Mouse (Mus musculus): Measurements from ENCODE around the gene Odf2. TPM values are rescaled to one million over a fixed set of nuclear protein-coding genes. Genes with fewer than 3 reads are reported as not detected.
A peak's percentile ranks its signal among the peaks of the same experiment; 100 is the strongest.

Odf2 gene
- polyA plus RNA-seq, 1 experiment from 2014 or later = 64.3 TPM

DNA sequence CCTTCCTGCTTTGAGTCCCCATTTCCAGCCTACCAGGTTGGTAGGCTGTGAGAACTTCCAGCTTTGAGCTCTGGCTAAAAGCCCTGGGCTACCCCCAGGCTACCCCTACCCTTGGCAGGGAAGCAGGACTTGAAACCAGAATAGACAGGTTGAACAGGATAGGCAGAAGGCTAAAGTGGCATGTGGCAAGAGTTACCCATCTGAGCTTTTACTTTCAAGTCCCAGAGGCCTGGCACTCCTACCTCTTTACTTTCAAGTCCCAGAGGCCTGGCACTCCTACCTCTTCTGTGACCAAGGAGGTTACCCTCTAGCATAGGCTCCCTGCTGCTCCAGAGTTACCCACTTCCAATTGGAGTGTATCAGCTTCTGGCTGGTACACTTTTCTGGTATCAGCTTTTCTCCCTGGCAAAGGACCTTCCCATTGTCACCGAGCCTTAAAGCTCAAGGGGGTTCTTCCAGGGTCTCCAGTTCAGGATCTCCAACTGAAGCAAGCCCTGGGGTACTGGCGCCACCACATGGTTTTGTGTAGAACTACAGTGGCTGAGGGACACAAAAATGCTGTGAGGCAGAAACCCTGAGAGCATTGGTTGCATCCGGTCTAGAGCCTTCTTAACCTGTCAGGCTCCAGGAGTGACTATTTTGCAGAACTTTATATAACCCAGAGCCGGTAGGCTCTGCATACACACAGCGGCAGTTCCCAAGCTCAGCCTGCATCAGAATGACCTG is 30.1 kb upstream of the Odf2 start:
- Histone ChIP-seq H3K4me2 (replicated peaks; ENCODE audit: low read depth, low read length) (no peak overlapping the region), H3K4me1 (ENCODE audit: control insufficient read depth, insufficient read depth, low read length) (no peaks in the 10 kb centered on the region), H3K27ac (ENCODE audit: low read length) (no peak overlapping the region), H3K9me3 (ENCODE audit: control insufficient read depth, low read depth, low read length) (no peaks in the 10 kb centered on the region), H3K4me3 (ENCODE audit: low read depth, low read length) (no peak overlapping the region), H3K9ac (replicated peaks; ENCODE audit: low read depth, low read length) (no peak overlapping the region), H3K27me3 (ENCODE audit: control insufficient read depth, insufficient read depth, low read length) (no peaks in the 10 kb centered on the region), H3K36me3 (ENCODE audit: control insufficient read depth, insufficient read depth, low read length) (no peaks in the 10 kb centered on the region)
- ATAC-seq (ENCODE audit: insufficient number of reproducible peaks, insufficient read depth, low FRiP score, low read depth) = no peak
- WGBS = 11% methylated on average over 5 of the region's 5 CpGs

DNA sequence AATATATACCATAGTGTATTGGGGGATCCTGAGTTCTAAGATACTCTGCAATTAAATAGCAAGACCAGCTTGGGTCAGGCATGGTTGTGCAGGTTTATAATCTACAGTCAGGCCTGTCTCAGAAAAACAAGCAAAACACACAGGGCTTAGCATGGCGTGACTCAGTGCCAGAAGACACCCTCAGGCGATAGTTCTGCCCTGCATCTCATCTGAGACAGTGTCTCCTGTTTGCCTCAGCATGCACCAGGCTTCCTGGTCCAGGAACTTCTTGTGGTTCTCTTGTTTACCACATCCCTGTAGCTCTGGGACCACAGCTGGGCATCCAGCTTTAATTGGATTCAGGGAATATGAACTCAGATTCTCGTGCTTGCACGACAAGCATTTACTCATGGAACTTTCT is 23.9 kb upstream of the Odf2 start:
- 87% methylated on average over 4 of the region's 4 CpGs for WGBS

GRCm38 (mm10) chr2:29868949-29869645 is 19.9 kb upstream of the Odf2 start, which contains the start of gene Cercam:
TSS of gene Cercam (plus strand) at chr2:29869164.
- H3K9me3 ChIP-seq (ENCODE audit: control insufficient read depth, low read depth, low read length) = no peaks in the 10 kb centered on the region
- H3K4me1 ChIP-seq (ENCODE audit: control insufficient read depth, insufficient read depth, low read length) = peaks cover 4% of the 10 kb centered on the region; the same call in 1 of the 2 replicates
- H3K9ac ChIP-seq (replicated peaks; ENCODE audit: low read depth, low read length) = peak within 1 kb of the TSS; percentile 64
- no peaks in the 10 kb centered on the region; the same call in 1 of the 2 replicates for H3K36me3 ChIP-seq (ENCODE audit: control insufficient read depth, insufficient read depth, low read length)
- peak within 1 kb of the TSS; percentile 52; the same call in 1 of the 2 replicates for H3K27ac ChIP-seq (ENCODE audit: low read length)
- no peaks in the 10 kb centered on the region for H3K27me3 ChIP-seq (ENCODE audit: control insufficient read depth, insufficient read depth, low read length)
- peak within 1 kb of the TSS; percentile 57 for H3K4me3 ChIP-seq (ENCODE audit: low read depth, low read length)
- H3K4me2 ChIP-seq (replicated peaks; ENCODE audit: low read depth, low read length) = peak within 1 kb of the TSS; percentile 93
- ATAC-seq (ENCODE audit: insufficient number of reproducible peaks, insufficient read depth, low FRiP score, low read depth) = peak; percentile 91
- under 1% methylated on average over 44 of the region's 44 CpGs for WGBS

More for the DNA sequence above, 23.9 kb upstream of the Odf2 start:
- no peaks in the 10 kb centered on the region for H3K36me3 ChIP-seq (ENCODE audit: control insufficient read depth, insufficient read depth, low read length)
- H3K4me2 ChIP-seq (replicated peaks; ENCODE audit: low read depth, low read length) = no peak overlapping the region
- H3K27me3 ChIP-seq (ENCODE audit: control insufficient read depth, insufficient read depth, low read length) = no peaks in the 10 kb centered on the region
- no peak overlapping the region for H3K27ac ChIP-seq (ENCODE audit: low read length)
- no peak overlapping the region for H3K9ac ChIP-seq (replicated peaks; ENCODE audit: low read depth, low read length)
- no peaks in the 10 kb centered on the region; the same call in 1 of the 2 replicates for H3K4me1 ChIP-seq (ENCODE audit: control insufficient read depth, insufficient read depth, low read length)
- no peak overlapping the region for H3K4me3 ChIP-seq (ENCODE audit: low read depth, low read length)
- no peak for ATAC-seq (ENCODE audit: insufficient number of reproducible peaks, insufficient read depth, low FRiP score, low read depth)
- no peaks in the 10 kb centered on the region for H3K9me3 ChIP-seq (ENCODE audit: control insufficient read depth, low read depth, low read length)

GRCm38 (mm10) chr2:29869646-29870451 is 19.2 kb upstream of the Odf2 start:
- H3K4me2 ChIP-seq (replicated peaks; ENCODE audit: low read depth, low read length) = peak overlapping the region; percentile 93
- H3K27ac ChIP-seq (ENCODE audit: low read length) = no peak overlapping the region
- peak; percentile 76; the same call in 1 of the 2 replicates for ATAC-seq (ENCODE audit: insufficient number of reproducible peaks, insufficient read depth, low FRiP score, low read depth)
- H3K27me3 ChIP-seq (ENCODE audit: control insufficient read depth, insufficient read depth, low read length) = no peaks in the 10 kb centered on the region
- peaks cover 4% of the 10 kb centered on the region; the same call in 1 of the 2 replicates for H3K4me1 ChIP-seq (ENCODE audit: control insufficient read depth, insufficient read depth, low read length)
- H3K9me3 ChIP-seq (ENCODE audit: control insufficient read depth, low read depth, low read length) = no peaks in the 10 kb centered on the region
- 3% methylated on average over 17 of the region's 17 CpGs for WGBS
- H3K36me3 ChIP-seq (ENCODE audit: control insufficient read depth, insufficient read depth, low read length) = no peaks in the 10 kb centered on the region; the same call in none of the 2 replicates
- H3K4me3 ChIP-seq (ENCODE audit: low read depth, low read length) = peak overlapping the region; percentile 57
- peak overlapping the region; percentile 64 for H3K9ac ChIP-seq (replicated peaks; ENCODE audit: low read depth, low read length)

- WGBS = 95% methylated on average over 10 of the region's 10 CpGs
- no peak for ATAC-seq (ENCODE audit: insufficient number of reproducible peaks, insufficient read depth, low FRiP score, low read depth)
- no peaks in the 10 kb centered on the region for H3K9me3 ChIP-seq (ENCODE audit: control insufficient read depth, low read depth, low read length)
- no peak overlapping the region for H3K4me3 ChIP-seq (ENCODE audit: low read depth, low read length)
- no peaks in the 10 kb centered on the region; the same call in none of the 2 replicates for H3K36me3 ChIP-seq (ENCODE audit: control insufficient read depth, insufficient read depth, low read length)
- H3K27me3 ChIP-seq (ENCODE audit: control insufficient read depth, insufficient read depth, low read length) = no peaks in the 10 kb centered on the region
- H3K4me1 ChIP-seq (ENCODE audit: control insufficient read depth, insufficient read depth, low read length) = peaks cover 4% of the 10 kb centered on the region; the same call in 1 of the 2 replicates
- H3K27ac ChIP-seq (ENCODE audit: low read length) = no peak overlapping the region
- H3K9ac ChIP-seq (replicated peaks; ENCODE audit: low read depth, low read length) = no peak overlapping the region
- no peak overlapping the region for H3K4me2 ChIP-seq (replicated peaks; ENCODE audit: low read depth, low read length)
Measured at GRCm38 (mm10) chr2:29872581-29873295, 16.3 kb upstream of the Odf2 start.

GRCm38 (mm10) chr2:29873801-29874200 is 15.2 kb upstream of the Odf2 start:
- no peak overlapping the region for H3K27ac ChIP-seq (ENCODE audit: low read length)
- no peak overlapping the region for H3K4me3 ChIP-seq (ENCODE audit: low read depth, low read length)
- WGBS = 91% methylated on average over 4 of the region's 4 CpGs
- no peak for ATAC-seq (ENCODE audit: insufficient number of reproducible peaks, insufficient read depth, low FRiP score, low read depth)
- no peak overlapping the region for H3K4me2 ChIP-seq (replicated peaks; ENCODE audit: low read depth, low read length)
- H3K9ac ChIP-seq (replicated peaks; ENCODE audit: low read depth, low read length) = no peak overlapping the region
- H3K4me1 ChIP-seq (ENCODE audit: control insufficient read depth, insufficient read depth, low read length) = peaks cover 4% of the 10 kb centered on the region; the same call in 1 of the 2 replicates
- H3K36me3 ChIP-seq (ENCODE audit: control insufficient read depth, insufficient read depth, low read length) = no peaks in the 10 kb centered on the region; the same call in none of the 2 replicates
- H3K27me3 ChIP-seq (ENCODE audit: control insufficient read depth, insufficient read depth, low read length) = no peaks in the 10 kb centered on the region
- no peaks in the 10 kb centered on the region for H3K9me3 ChIP-seq (ENCODE audit: control insufficient read depth, low read depth, low read length)

GRCm38 (mm10) chr2:29878061-29878460 is 11.0 kb upstream of the Odf2 start:
- no peak overlapping the region for H3K9ac ChIP-seq (replicated peaks; ENCODE audit: low read depth, low read length)
- 79% methylated on average over 4 of the region's 4 CpGs for WGBS

More at GRCm38 (mm10) chr2:29878061-29878460, 11.0 kb upstream of the Odf2 start:
- Histone ChIP-seq H3K4me1 (ENCODE audit: control insufficient read depth, insufficient read depth, low read length) (no peaks in the 10 kb centered on the region), H3K27ac (ENCODE audit: low read length) (no peak overlapping the region), H3K9me3 (ENCODE audit: control insufficient read depth, low read depth, low read length) (no peaks in the 10 kb centered on the region), H3K36me3 (ENCODE audit: control insufficient read depth, insufficient read depth, low read length) (no peaks in the 10 kb centered on the region; the same call in 1 of the 2 replicates), H3K27me3 (ENCODE audit: control insufficient read depth, insufficient read depth, low read length) (no peaks in the 10 kb centered on the region), H3K4me2 (replicated peaks; ENCODE audit: low read depth, low read length) (no peak overlapping the region), H3K4me3 (ENCODE audit: low read depth, low read length) (no peak overlapping the region)
- ATAC-seq (ENCODE audit: insufficient number of reproducible peaks, insufficient read depth, low FRiP score, low read depth) = no peak

Data from stomach, embryonic 14.5 days (tissue).